ENCODE assay signal across 8 mouse cellular contexts in genomic region chr15:99265679-99266078, GRCm38 (mm10). TPM values are rescaled to one million over a fixed set of nuclear protein-coding genes. Genes with fewer than 3 reads are reported as not detected.
DNase-seq lines count a peak whose midpoint lies in the region; ATAC-seq and TF ChIP-seq lines count a peak whose summit lies in the region.

No protein-coding gene starts in this region.

- intact Hi-C loops in gastrocnemius, adult 2 months (cut with DNase I): loop anchor here (1.0 kb wide), 3 partner anchors 25 to 148 kb away; no protein-coding TSS in a partner anchor

- peak; percentile 48 for ATAC-seq in intestine, postnatal 0 days
- peak; percentile 67; the same call in 1 of the 2 replicates for ATAC-seq in limb, embryonic 14.5 days (ENCODE audit: low FRiP score, low read depth)
- peak; percentile 41; the same call in 1 of the 2 replicates for ATAC-seq in neural tube, embryonic 12.5 days (ENCODE audit: low FRiP score, low read depth)

- no peak overlapping the region for H3K4me3 ChIP-seq in C2C12 (ENCODE audit: insufficient read depth, poor library complexity, severe bottlenecking)
- no peak overlapping the region for H3K4me3 ChIP-seq in gastrocnemius, adult 2 months
- H3K4me3 ChIP-seq in intestine, postnatal 0 days (ENCODE audit: low read depth, low read length): no peak overlapping the region
- H3K4me3 ChIP-seq in limb, embryonic 14.5 days (replicated peaks; ENCODE audit: low read length): no peak overlapping the region
- H3K4me3 ChIP-seq in neural tube, embryonic 12.5 days: no peak overlapping the region
- H3K4me3 ChIP-seq in thymus, adult 2 months (ENCODE audit: control insufficient read depth, insufficient read depth, low read length): no peak overlapping the region

- no peaks in the 10 kb centered on the region for H3K4me1 ChIP-seq in intestine, postnatal 0 days (replicated peaks; ENCODE audit: control insufficient read depth, insufficient read depth, low read length)
- no peaks in the 10 kb centered on the region for H3K4me1 ChIP-seq in limb, embryonic 14.5 days (ENCODE audit: control insufficient read depth, insufficient read depth, low read length)
- no peaks in the 10 kb centered on the region; the same call in 1 of the 2 replicates for H3K4me1 ChIP-seq in neural tube, embryonic 12.5 days
- no peaks in the 10 kb centered on the region for H3K4me1 ChIP-seq in thymus, adult 2 months (replicated peaks; ENCODE audit: control insufficient read depth, insufficient read depth, low read length)

- no peak for TF ChIP-seq POLR2A in limb, embryonic 14.5 days (IDR thresholded peaks at IDR 0.05; ENCODE audit: borderline replicate concordance, extremely low read depth, insufficient read depth, insufficient read length)
- no peak for TF ChIP-seq POLR2A in thymus, adult 2 months (IDR thresholded peaks at IDR 0.05; ENCODE audit: control insufficient read depth, extremely low read depth, insufficient read depth, low read length, poor library complexity)

- H3K4me2 ChIP-seq in intestine, postnatal 0 days (replicated peaks; ENCODE audit: low read depth): no peak overlapping the region
- H3K4me2 ChIP-seq in limb, embryonic 14.5 days (replicated peaks; ENCODE audit: low read depth, low read length, severe bottlenecking): no peak overlapping the region
- H3K4me2 ChIP-seq in neural tube, embryonic 12.5 days (replicated peaks): no peak overlapping the region

- no peak overlapping the region for H3ac ChIP-seq in C2C12 (ENCODE audit: control insufficient read depth, insufficient read length, low read depth)

- no peaks in the 10 kb centered on the region for H3K9me3 ChIP-seq in intestine, postnatal 0 days (ENCODE audit: control insufficient read depth)
- H3K9me3 ChIP-seq in limb, embryonic 14.5 days (ENCODE audit: control insufficient read depth, low read length): no peaks in the 10 kb centered on the region
- no peaks in the 10 kb centered on the region for H3K9me3 ChIP-seq in neural tube, embryonic 12.5 days

- H3K79me3 ChIP-seq in C2C12 (ENCODE audit: low read depth): no peaks in the 10 kb centered on the region

- WGBS in intestine, postnatal 0 days: 13% methylated on average over 4 of the region's 4 CpGs
- 15% methylated on average over 4 of the region's 4 CpGs for WGBS in limb, embryonic 14.5 days
- WGBS in neural tube, embryonic 12.5 days: 24% methylated on average over 4 of the region's 4 CpGs
- WGBS in thymus, adult 2 months: 49% methylated on average over 4 of the region's 4 CpGs

- no peak overlapping the region for H3K9ac ChIP-seq in intestine, postnatal 0 days (ENCODE audit: low read depth, low read length)
- H3K9ac ChIP-seq in limb, embryonic 14.5 days (ENCODE audit: low read depth, low read length, severe bottlenecking): no peak overlapping the region
- no peak overlapping the region for H3K9ac ChIP-seq in neural tube, embryonic 12.5 days

- TF ChIP-seq CTCF in C2C12 (IDR thresholded peaks at IDR 0.05; ENCODE audit: control insufficient read depth, insufficient read depth, insufficient read length): peak; percentile 63
- peak; percentile 95; the same call in 1 of the 2 replicates for TF ChIP-seq CTCF in gastrocnemius, adult 2 months (IDR thresholded peaks at IDR 0.05)
- peak; percentile 92 for TF ChIP-seq CTCF in intestine, postnatal 0 days (IDR thresholded peaks at IDR 0.05; ENCODE audit: low read depth)
- peak; percentile 62; the same call in 1 of the 2 replicates for TF ChIP-seq CTCF in thymus, adult 2 months (IDR thresholded peaks at IDR 0.05; ENCODE audit: borderline replicate concordance, control insufficient read depth, extremely low read depth, insufficient read depth, low read length, poor library complexity)

- no peaks in the 10 kb centered on the region for H3K27me3 ChIP-seq in C2C12 (ENCODE audit: control insufficient read depth, insufficient read depth, insufficient read length)
- no peaks in the 10 kb centered on the region for H3K27me3 ChIP-seq in intestine, postnatal 0 days (replicated peaks; ENCODE audit: control insufficient read depth, insufficient read depth, low read length)
- no peaks in the 10 kb centered on the region for H3K27me3 ChIP-seq in limb, embryonic 14.5 days (ENCODE audit: control insufficient read depth, insufficient read depth, low read length)
- no peaks in the 10 kb centered on the region for H3K27me3 ChIP-seq in neural tube, embryonic 12.5 days (replicated peaks)
- H3K27me3 ChIP-seq in thymus, adult 2 months (ENCODE audit: control insufficient read depth, insufficient read depth, low read length): no peaks in the 10 kb centered on the region

- H3K36me3 ChIP-seq in C2C12 (ENCODE audit: control insufficient read depth, insufficient read depth): no peaks in the 10 kb centered on the region
- no peaks in the 10 kb centered on the region for H3K36me3 ChIP-seq in intestine, postnatal 0 days (ENCODE audit: control insufficient read depth, insufficient read depth)
- no peaks in the 10 kb centered on the region for H3K36me3 ChIP-seq in limb, embryonic 14.5 days (ENCODE audit: control insufficient read depth, insufficient read depth, low read length)
- no peaks in the 10 kb centered on the region for H3K36me3 ChIP-seq in neural tube, embryonic 12.5 days
- no peaks in the 10 kb centered on the region for H3K36me3 ChIP-seq in thymus, adult 2 months (ENCODE audit: control insufficient read depth, insufficient read depth, low read length)

- peak; percentile 93 for DNase-seq in R1 (ENCODE audit: low read depth, low spot score)
- peak; percentile 83 to 87 for DNase-seq in cerebellum, postnatal 14 days
- DNase-seq in gastrocnemius, adult 2 months: peak; percentile 71
- peak; percentile 82 for DNase-seq in limb, embryonic 14.5 days (ENCODE audit: low spot score)
- DNase-seq in thymus, adult 2 months: peak; percentile 78

- no peaks in the 10 kb centered on the region for H3K79me2 ChIP-seq in C2C12 (ENCODE audit: control insufficient read depth, insufficient read depth)

- no peak overlapping the region for H3K27ac ChIP-seq in gastrocnemius, adult 2 months
- H3K27ac ChIP-seq in intestine, postnatal 0 days (ENCODE audit: low read depth, low read length): no peak overlapping the region
- no peak overlapping the region for H3K27ac ChIP-seq in limb, embryonic 14.5 days (replicated peaks; ENCODE audit: low read depth, low read length)
- no peak overlapping the region for H3K27ac ChIP-seq in neural tube, embryonic 12.5 days
- H3K27ac ChIP-seq in thymus, adult 2 months (ENCODE audit: control insufficient read depth, insufficient read depth, low read length): no peak overlapping the region

TF ChIP-seq in C2C12, 6 proteins besides CTCF, POLR2A, EP300 and RAD21:
- TF ChIP-seq MAX (IDR thresholded peaks at IDR 0.05): peak; percentile 35
- TF ChIP-seq MYOD1 (IDR thresholded peaks at IDR 0.05; ENCODE audit: control insufficient read depth, insufficient read length, low read depth): no peak

RNA-seq across cellular contexts. Expression of gene Mcrs1, which starts 13.9 kb away (rescaled TPM):
- 118 TPM for polyA plus RNA-seq in C2C12 (2012; fragmentation: generic; extraction: Trizol)
- 10 to 100 TPM; 25.6 to 33.7 TPM for total RNA-seq in gastrocnemius, adult 2 months (2021)
- polyA plus RNA-seq in intestine, postnatal 0 days (2015; fragmentation: Nextera tagmentation; extraction: Ambion mirVana): 86.8 and 92.0 TPM in 2 replicates
- 88.5 and 113 TPM in 2 replicates for polyA plus RNA-seq in limb, embryonic 14.5 days (2012; rRNA removed)
- 130 and 139 TPM in 2 replicates for polyA plus RNA-seq in limb, embryonic 14.5 days (2014; fragmentation: Nextera tagmentation; extraction: Ambion mirVana)
- polyA plus RNA-seq in neural tube, embryonic 12.5 days (2016; fragmentation: Nextera tagmentation; extraction: Ambion mirVana): 187 and 191 TPM in 2 replicates
- 131 and 133 TPM in 2 replicates for polyA plus RNA-seq in thymus, adult 2 months (2012; rRNA removed)

RNA-seq across cellular contexts. Expression of gene Prpf40b, which starts 29.2 kb away (rescaled TPM):
- polyA plus RNA-seq in C2C12 (2012; fragmentation: generic; extraction: Trizol): 24.7 TPM
- total RNA-seq in gastrocnemius, adult 2 months (2021): 10 to 100 TPM; 24.8 to 27.0 TPM
- polyA plus RNA-seq in intestine, postnatal 0 days (2015; fragmentation: Nextera tagmentation; extraction: Ambion mirVana): 10.8 and 12.7 TPM in 2 replicates
- polyA plus RNA-seq in limb, embryonic 14.5 days (2012; rRNA removed): 143 and 154 TPM in 2 replicates
- 47.0 and 54.3 TPM in 2 replicates for polyA plus RNA-seq in limb, embryonic 14.5 days (2014; fragmentation: Nextera tagmentation; extraction: Ambion mirVana)
- 77.0 and 80.6 TPM in 2 replicates for polyA plus RNA-seq in neural tube, embryonic 12.5 days (2016; fragmentation: Nextera tagmentation; extraction: Ambion mirVana)
- 29.3 and 37.0 TPM in 2 replicates for polyA plus RNA-seq in thymus, adult 2 months (2012; rRNA removed)

RNA-seq across cellular contexts. Expression of gene Fam186b, which starts 30.0 kb away (rescaled TPM):
- not detected for polyA plus RNA-seq in C2C12 (2012; fragmentation: generic; extraction: Trizol)
- total RNA-seq in gastrocnemius, adult 2 months (2021): not detected
- not detected in 2 replicates for polyA plus RNA-seq in intestine, postnatal 0 days (2015; fragmentation: Nextera tagmentation; extraction: Ambion mirVana)
- polyA plus RNA-seq in limb, embryonic 14.5 days (2012; rRNA removed): 0.19 and 0.24 TPM in 2 replicates
- 0.12 and 0.32 TPM in 2 replicates for polyA plus RNA-seq in limb, embryonic 14.5 days (2014; fragmentation: Nextera tagmentation; extraction: Ambion mirVana)
- 0.51 and 0.56 TPM in 2 replicates for polyA plus RNA-seq in neural tube, embryonic 12.5 days (2016; fragmentation: Nextera tagmentation; extraction: Ambion mirVana)
- 0.04 and 0.11 TPM in 2 replicates for polyA plus RNA-seq in thymus, adult 2 months (2012; rRNA removed)

RNA-seq across cellular contexts. Expression of gene Kcnh3, which starts 41.0 kb away (rescaled TPM):
- polyA plus RNA-seq in C2C12 (2012; fragmentation: generic; extraction: Trizol): 0.04 TPM
- total RNA-seq in gastrocnemius, adult 2 months (2021): not detected
- 0.20 and 0.48 TPM in 2 replicates for polyA plus RNA-seq in intestine, postnatal 0 days (2015; fragmentation: Nextera tagmentation; extraction: Ambion mirVana)
- polyA plus RNA-seq in limb, embryonic 14.5 days (2012; rRNA removed): 1.6 and 1.9 TPM in 2 replicates
- 0.55 and 0.58 TPM in 2 replicates for polyA plus RNA-seq in limb, embryonic 14.5 days (2014; fragmentation: Nextera tagmentation; extraction: Ambion mirVana)
- polyA plus RNA-seq in neural tube, embryonic 12.5 days (2016; fragmentation: Nextera tagmentation; extraction: Ambion mirVana): 0.51 and 0.57 TPM in 2 replicates
- 83.5 and 85.5 TPM in 2 replicates for polyA plus RNA-seq in thymus, adult 2 months (2012; rRNA removed)
